Mouse (Mus musculus): Measurements from ENCODE around the gene Camkk1. TPM values are rescaled to one million over a fixed set of nuclear protein-coding genes. Genes with fewer than 3 reads are reported as not detected.
A peak's percentile ranks its signal among the peaks of the same experiment; 100 is the strongest.

Gene Camkk1
- total RNA-seq, 1 experiment from 2014 or later, result 1.5 TPM

DNA sequence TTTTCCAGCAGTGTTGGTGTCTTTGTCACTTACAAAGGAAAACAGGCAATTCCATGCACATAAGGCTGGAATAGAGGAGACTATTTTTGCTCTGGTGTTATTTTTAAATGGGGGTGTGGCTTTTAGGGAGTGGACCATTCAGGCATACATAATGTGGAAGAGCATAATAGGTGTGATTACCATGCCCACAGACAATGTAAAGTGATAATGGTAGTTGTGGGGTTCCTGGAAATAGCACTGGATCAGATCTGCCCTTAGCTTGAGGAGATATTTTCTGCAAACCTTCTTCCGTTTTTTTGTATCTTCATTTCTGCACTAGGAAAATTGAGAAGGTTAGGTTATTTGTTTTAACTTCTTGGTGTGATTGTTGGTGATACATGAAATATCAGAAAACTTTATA, 34.0 kb downstream of the Camkk1 start:
- no peak for DNase-seq

DNA sequence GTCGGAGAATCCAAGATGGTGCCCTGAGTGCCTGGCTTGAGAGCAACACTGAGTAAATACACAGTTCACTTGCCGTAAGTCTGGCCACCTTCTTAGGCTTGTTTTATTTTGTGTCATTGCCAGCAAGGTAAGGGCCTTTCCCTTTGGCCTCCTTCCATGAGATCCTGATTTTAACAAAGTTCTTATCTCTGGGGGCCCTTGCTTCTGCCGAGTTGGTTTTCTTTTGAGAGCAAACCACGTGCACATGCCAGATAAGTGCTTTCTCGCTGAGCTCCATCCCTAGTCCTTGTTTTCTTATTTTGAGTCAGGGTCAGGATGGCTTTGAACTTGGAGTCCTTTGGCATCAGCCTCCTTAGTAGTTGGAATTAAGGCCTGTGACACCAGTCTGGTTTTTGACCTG, 38.9 kb downstream of the Camkk1 start:
- DNase-seq, result no peak

DNA sequence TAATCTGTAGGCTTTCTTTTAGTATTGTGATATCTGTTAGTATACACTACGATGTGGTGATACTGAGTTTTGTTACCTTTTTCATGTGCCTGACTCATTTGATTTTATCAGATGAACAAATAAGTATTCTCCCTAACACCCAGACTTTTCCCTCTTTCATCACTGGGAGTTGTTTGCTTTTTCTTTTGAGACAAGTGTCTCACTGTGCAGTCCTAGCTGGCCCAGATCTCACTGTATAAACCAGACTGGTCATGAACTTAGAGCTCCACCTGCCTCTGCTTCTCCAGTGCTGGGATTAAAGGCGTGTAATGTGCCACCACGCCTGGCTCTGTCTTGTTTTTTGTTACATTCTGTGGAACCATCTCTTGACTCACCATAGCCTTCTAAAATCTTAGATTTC, 40.8 kb downstream of the Camkk1 start:
- DNase-seq, result no peak

DNA sequence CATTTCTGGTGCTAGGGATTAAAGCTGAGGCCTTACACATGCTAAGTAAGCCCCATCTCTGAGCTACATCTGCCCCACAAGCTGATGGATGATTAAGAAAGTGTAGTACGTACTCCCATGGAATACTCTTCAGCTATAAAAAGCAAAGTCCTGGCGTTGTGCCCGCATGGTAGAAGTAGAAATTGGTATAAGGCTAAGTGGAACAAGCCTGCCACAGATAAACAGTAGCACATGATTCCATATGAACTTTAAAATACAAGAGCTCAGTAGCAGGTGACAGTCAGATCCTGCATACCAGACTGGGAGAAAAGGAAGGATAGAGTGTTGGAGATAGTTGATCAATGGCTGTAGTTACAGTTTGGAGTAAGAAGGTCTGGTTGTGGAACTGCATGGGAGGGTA, 42.6 kb downstream of the Camkk1 start:
- no peak for DNase-seq

DNA sequence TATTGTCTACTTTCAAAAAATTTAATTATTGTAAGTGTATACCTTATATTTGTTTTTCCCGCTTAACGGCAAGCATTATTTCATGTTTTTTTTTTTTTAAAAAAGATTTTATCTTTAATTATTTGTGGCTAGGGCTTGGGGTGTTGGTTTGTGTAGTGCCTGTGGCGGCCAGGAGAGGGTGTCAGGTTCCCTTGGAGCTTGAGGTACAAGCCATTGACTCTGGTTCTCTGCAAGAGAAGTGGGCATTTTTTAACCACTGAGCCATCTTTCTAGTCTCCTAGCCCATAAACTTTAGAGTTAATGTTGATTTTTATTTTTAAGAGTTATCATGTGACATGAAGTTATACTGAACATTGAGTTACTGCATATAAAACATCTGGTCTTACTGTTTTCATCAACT, 53.0 kb downstream of the Camkk1 start:
- peak; percentile 61 for DNase-seq

DNA sequence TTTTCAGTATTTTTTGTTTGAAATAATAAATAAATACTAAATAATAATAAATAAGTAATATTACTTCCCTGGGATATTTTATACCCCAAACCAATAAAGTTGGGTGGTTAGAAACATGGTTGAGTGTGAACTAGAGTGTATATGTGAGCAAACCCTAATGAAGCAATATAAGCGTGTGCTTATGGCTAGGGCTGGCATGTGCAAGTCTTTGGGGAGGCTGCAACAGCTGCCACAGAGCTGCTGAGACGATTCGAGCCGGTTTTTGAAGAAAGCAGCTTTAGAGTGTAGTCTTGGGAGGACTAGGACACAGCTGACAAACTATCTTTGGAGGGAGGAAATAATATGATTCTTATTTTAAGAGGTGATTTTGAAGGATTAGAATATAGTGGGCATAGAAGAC, 57.5 kb downstream of the Camkk1 start:
- DNase-seq, result no peak

DNA sequence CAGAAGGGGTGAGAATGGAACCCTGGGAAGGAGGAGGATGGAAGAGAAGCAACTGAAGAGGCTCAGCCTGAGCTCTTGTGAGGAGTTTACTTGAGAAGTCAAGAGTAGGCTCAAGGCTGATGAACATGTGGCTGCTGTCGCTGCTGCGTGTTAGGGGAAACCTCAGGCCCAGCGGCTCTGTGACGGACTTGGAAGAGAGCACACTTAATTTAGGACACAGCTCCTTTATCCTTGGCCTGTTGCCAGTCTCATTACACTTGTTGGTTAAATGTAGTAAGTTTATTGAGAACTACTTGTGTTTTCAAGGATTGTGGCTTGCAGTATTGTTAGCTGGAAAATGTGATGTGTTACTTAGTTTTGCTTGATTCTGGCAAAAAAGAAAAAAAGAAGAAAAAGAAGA, 57.9 kb downstream of the Camkk1 start:
- no peak for DNase-seq

DNA sequence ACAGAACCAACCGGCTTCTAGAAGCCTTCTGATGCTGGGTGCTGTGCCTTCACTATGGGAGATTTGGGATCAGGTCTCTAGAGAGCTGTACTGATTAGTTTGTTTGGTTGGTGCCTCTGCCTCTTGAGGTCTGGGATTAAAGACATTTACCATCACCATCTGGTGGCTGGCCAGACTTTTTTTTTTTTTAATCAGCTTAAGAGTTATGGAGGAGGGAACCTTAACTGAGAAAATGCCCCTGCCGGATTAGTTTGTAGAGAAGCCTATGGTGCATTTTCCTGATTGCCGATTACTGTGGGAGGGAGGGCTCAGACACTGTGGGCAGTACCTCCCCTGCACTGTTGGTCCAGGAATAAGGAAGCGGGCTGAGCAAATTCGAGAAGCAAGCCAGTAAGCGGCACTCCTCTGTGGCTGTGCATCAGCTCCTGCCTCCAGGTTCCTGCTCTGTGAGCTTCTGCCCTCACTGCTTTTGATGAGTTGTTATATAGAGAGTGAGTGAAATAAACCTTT, 58.5 kb downstream of the Camkk1 start:
- DNase-seq, result no peak

DNA sequence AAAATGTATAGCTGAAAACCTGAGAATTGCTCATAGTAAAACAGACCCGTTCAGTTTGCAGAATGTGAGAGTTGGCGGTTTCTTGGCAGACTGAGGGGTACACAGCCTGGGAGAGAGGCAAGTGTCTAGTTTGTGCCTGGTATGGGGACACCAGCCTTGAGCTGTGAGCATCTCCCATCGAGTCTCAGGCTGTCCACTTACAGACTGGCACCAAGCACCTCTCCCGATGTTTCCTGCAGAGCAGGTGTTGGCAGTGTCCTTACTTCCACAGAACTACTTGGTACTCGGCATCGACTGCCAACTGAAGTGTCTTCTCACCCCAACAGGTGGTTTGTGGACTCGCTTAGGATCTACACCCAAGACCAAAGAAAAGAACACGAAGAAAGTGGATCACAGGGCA, 59.8 kb downstream of the Camkk1 start:
- no peak for DNase-seq

DNA sequence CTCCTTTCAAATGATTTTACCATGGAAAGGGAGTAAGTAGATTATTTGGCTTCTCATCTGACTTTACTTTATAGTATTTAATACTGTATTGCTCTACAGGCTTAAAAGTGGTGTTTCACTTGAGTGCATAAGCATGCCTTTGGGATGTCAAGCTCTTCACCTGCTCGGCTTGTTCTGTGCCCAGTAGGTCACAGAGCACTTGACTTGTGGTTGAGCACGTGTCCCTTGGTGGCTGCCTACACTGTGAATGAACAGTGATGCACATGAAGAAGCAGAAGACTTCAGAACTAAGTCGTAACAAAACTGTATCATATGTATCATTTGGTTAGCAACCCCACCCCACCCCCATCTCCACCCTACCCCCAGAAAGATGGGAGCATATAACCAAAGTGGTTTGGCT, 61.5 kb downstream of the Camkk1 start:
- DNase-seq, result no peak

DNA sequence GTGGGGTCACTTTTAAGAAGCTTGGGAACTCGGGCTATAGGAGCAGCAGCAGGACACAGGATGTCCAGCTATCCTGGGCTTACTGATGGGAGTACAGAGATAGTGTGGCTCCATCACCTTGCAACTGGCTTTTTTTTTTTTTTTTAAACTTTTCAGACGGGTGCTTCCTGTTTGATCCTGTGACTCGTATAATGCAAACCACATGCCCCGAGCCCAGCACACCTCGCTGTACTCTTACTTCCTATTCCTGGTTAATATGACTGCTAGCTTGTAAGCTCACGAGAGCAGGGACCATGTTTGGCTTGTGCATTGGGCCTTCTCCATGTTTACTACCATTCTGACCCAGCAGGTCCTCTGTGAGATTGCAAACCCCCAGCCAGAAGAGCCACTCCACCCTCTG, 65.5 kb downstream of the Camkk1 start:
- DNase-seq, result no peak

DNA sequence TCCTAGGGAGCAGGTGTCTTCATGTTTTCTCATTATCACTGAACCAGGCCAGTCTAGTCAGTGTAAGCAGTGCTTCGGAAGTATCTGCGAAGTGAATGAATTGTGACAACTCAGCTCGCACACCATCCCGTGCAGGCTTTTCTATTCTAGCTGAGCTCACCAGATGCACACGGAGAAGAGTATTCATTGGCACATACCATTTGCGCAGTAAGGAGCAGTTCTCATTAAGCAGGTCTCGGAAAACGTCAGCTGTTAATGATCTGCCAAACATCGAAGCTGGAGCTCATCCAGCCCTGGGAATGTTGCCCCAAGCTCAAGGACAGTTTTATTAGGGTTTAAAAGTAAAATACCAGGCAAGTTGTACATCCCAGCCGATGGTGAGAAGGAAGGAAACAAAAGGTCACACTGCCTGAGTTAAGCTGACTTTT, 66.0 kb downstream of the Camkk1 start:
- peak; percentile 29 for DNase-seq

DNA sequence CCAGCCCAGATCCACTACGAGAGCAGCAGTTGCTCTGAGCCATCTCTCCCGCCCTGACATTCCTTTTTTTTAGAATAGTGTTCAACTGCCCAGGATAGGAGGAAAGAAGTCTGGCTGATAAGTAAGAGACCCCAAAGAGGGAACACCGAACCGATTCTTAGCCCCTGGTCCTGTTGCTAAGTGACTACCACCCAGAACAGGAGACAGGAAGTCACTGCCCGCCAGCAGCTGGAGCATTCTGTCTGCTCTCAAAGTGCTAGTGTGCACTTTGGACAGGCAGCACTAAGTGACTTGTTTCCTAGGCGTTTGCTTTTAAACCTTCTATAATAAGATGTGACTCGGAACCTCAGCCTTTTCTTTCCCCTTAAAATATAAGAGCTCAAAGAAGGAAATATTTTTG, 66.6 kb downstream of the Camkk1 start:
- DNase-seq, result no peak

DNA sequence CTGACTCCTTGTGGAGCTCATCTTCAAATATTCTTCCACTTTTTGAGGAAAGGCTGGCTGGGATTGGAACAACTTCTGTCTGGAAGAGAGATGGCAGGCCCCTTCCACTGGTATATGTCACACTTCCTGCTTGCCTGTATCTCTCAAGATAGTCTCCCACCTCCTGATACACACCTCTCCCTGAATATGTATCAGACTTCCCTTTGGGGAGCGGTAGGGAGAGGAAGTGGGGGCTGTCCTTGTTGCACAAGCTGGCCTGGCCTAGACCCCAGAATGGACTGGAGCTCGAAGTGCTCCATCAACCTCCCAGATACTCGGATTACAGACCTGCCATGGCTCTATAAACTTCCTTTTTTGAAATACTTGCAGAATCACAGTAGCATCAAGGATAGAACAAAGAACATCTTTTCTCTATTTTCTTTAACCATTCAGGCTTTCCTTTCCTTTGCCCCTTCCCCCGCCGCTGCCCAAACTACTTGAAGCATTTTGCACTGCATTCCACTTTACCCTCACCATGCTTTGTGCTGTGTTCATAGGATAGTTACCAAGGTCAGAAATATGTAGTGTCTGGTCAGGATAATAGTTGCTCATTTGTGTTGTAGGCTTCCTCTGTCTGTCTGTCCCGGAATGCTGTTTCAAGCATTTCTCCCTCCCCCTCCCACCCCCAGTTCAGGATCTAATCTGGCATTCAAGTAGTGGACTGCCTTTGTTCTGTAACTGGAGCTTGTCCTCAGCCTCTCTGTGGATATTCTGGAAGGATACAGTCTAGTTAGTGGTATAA, 69.1 kb downstream of the Camkk1 start:
- no peak for DNase-seq

DNA sequence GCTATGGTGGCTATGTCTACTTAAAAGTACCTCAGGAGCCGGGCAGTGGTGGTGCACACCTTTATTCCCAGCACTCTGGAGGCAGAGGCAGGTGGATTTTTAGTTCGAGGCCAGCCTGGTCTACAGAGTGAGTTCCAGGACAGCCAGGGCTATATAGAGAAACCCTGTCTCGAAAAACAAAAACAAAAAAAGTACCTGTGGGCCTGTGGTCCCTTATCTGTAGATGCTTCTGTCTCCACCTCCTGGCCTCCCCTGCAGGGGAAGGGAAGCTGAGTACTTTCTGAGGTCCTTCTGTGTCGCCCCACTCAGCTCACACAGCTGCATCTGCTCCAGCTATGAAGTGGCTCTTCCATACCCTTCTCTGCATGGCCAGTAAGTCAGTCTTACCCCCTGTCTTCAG, 71.5 kb downstream of the Camkk1 start, which contains the start of gene Itgae:
Gene Itgae, plus strand, starts transcription at position 301 of the 400 bp plus-strand sequence.
- DNase-seq, result no peak

DNA sequence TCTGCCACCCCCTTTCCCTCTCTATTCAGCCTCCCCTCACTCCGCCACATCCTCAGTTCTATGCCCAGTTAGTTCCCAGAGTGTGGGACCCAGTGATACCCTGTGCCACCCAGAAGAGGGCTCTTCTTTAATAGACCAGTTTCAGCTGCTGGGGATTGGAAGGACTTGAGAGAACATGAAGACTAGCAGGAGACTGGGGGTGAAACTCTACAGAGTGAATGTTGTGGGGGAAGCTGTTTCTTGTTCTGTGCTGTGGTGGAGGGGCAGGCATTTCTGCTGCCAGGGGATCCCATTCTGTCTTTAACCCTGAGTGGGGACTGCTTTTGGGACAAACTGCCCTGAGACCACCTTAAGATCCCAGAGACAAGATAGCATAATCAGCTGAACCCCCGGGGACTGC, 72.0 kb downstream of the Camkk1 start:
- no peak for DNase-seq

Other genes starting within 250 kb of the Camkk1 start
- 14.2 and 14.5 TPM in 2 replicates for gene Cyb5d2, start 222.9 kb upstream of the Camkk1 start, total RNA-seq (2021)
- gene Zzef1, start 222.8 kb upstream of the Camkk1 start, total RNA-seq (2021), result 32.3 and 38.2 TPM in 2 replicates
- 10.8 and 25.5 TPM in 2 replicates for gene Atp2a3, start 57.8 kb upstream of the Camkk1 start, total RNA-seq (2021)
- gene P2rx1, start 19.9 kb upstream of the Camkk1 start, total RNA-seq (2021), result 0.98 and 1.2 TPM in 2 replicates
- gene Ncbp3, start 28.8 kb downstream of the Camkk1 start, total RNA-seq (2021), result 9.2 and 10.9 TPM in 2 replicates
- 0.30 and 1.7 TPM in 2 replicates for gene Itgae, start 71.6 kb downstream of the Camkk1 start, total RNA-seq (2021)
- 2.6 and 3.2 TPM in 2 replicates for gene Haspin, start 119.3 kb downstream of the Camkk1 start, total RNA-seq (2021)
- 12.7 and 14.2 TPM in 2 replicates for gene P2rx5, start 141.4 kb downstream of the Camkk1 start, total RNA-seq (2021)
- 104 and 115 TPM in 2 replicates for gene Emc6, start 158.0 kb downstream of the Camkk1 start, total RNA-seq (2021)
- gene Tax1bp3, start 158.1 kb downstream of the Camkk1 start, total RNA-seq (2021), result 69.6 and 69.7 TPM in 2 replicates
- 12.9 and 16.6 TPM in 2 replicates for gene Ctns, start 180.0 kb downstream of the Camkk1 start, total RNA-seq (2021)
- 10.3 and 11.8 TPM in 2 replicates for gene Shpk, start 180.5 kb downstream of the Camkk1 start, total RNA-seq (2021)
- 0.15 TPM in 1 of 2 replicates, not detected in the other for gene Trpv1, start 215.3 kb downstream of the Camkk1 start, total RNA-seq (2021)
- 0.15 TPM in 2 replicates for gene Trpv3, start 248.4 kb downstream of the Camkk1 start, total RNA-seq (2021)

Measured in adrenal gland, postnatal 14 days (tissue).